Mouse (Mus musculus) heart, adult 2 months (tissue): ENCODE data around the gene AI182371. TPM values are rescaled to one million over a fixed set of nuclear protein-coding genes. Genes with fewer than 3 reads are reported as not detected.

Experiments
- DNase-seq, 2 experiments: peaks; one replicate each; pipeline ENCODE4 v3.0.0; 2021
- H3K27ac ChIP-seq: fragments of 200-600 bp; 2 replicates; pipeline ENCODE4 v1.8.1; 2022
- H3K27me3 ChIP-seq: fragments of 200-500 bp; 2 replicates; pipeline ENCODE4 v1.6.1; 2012; ENCODE audit warnings: mild to moderate bottlenecking, low read length, inconsistent platforms, mixed read lengths; ENCODE audit not compliant: control insufficient read depth, insufficient read depth
- H3K36me3 ChIP-seq: fragments of 200-500 bp; 2 replicates; pipeline ENCODE4 v1.6.1; 2012; ENCODE audit warnings: low read length, inconsistent platforms; ENCODE audit not compliant: control insufficient read depth, insufficient read depth
- H3K4me1 ChIP-seq: fragments of 200-500 bp; 2 replicates; pipeline ENCODE4 v1.6.1; 2011; ENCODE audit warnings: low read length; ENCODE audit not compliant: control insufficient read depth, insufficient read depth
- H3K4me3 ChIP-seq: fragments of 200-600 bp; 2 replicates; pipeline ENCODE4 v1.8.1; 2022
- H3K79me2 ChIP-seq: fragments of 200-500 bp; replicated peaks from 2 replicates; pipeline ENCODE4 v1.6.1; 2012; ENCODE audit warnings: mild to moderate bottlenecking, inconsistent platforms, low read length, moderate library complexity, mixed read lengths; ENCODE audit not compliant: control insufficient read depth, insufficient read depth
- H3K9ac ChIP-seq: fragments of 200-500 bp; 2 replicates; pipeline ENCODE4 v1.6.1; 2012; ENCODE audit warnings: low read depth, mild to moderate bottlenecking, control low read depth, inconsistent platforms, low read length, mixed read lengths
- CTCF ChIP-seq: fragments of 200-600 bp; IDR thresholded peaks from 2 replicates; pipeline ENCODE4 v1.8.1; 2022; ENCODE audit warnings: antibody characterized with exemption, mild to moderate bottlenecking, moderate library complexity
- EP300 ChIP-seq: fragments of 200-500 bp; IDR thresholded peaks from 2 replicates; pipeline ENCODE4 v1.6.1; 2011; ENCODE audit warnings: low read depth, low read length, control low read depth; ENCODE audit not compliant: insufficient read depth
- POLR2A ChIP-seq: fragments of 200-500 bp; IDR thresholded peaks from 2 replicates; pipeline ENCODE4 v1.6.1; 2011; ENCODE audit warnings: mild to moderate bottlenecking, low read depth, low read length, control low read depth; ENCODE audit not compliant: insufficient read depth
- WGBS: fragments of 180-500 bp; shearing (Covaris S2); methylation state at CpG from one replicate; pipeline ENCODE4 v1.1.7; 2018; 5-methylcytosine and 5-hydroxymethylcytosine counted together
- intact Hi-C: fragments of 180-260 bp; cut with DNase I; formaldehyde crosslinking; loops from one replicate; pipeline ENCODE4 v1.15.1; 2025
- polyA plus RNA-seq: library from polyadenylated mRNA; depleted of rRNA; stranded (reverse); fragments of >200 nt; gene quantifications from 2 replicates; pipeline ENCODE4 v1.2.3, GENCODE M21; 2012; rRNA removed
- total RNA-seq, 2 experiments: library from RNA; stranded (reverse); gene quantifications; 2 replicates each; pipeline ENCODE4 v1.2.3; 2021

The AI182371 gene
- total and polyA plus RNA-seq, 3 experiments, result 0.14 TPM; not detected in 2

DNA sequence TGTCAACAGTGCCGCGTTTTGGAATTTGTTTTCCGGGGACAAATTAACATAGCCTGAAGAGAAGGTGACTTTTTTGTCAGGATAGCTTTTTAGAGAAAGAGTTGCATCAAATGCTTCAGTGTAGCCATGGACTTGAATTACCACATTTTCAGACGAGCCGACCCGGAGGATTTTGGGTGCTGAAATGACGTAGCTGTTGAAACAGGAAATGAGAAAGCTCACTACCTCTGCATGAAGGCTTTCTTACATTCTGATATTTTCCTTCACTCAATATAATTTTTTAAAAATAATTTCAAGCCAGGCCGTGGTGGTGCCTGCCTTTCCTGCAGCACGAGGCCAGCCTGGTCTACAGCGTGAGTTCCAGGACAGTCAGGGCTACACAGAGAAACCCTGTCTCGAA is 44.1 kb downstream of the AI182371 start:
- intact Hi-C loops, result no loop called here
- Histone ChIP-seq H3K27ac (no peak overlapping the region), H3K36me3 (no peaks in the 10 kb centered on the region), H3K9ac (no peak overlapping the region), H3K27me3 (no peaks in the 10 kb centered on the region), H3K79me2 (no peaks in the 10 kb centered on the region), H3K4me3 (no peak overlapping the region), H3K4me1 (no peaks in the 10 kb centered on the region)
- 75% methylated on average over 11 of the region's 11 CpGs for WGBS
- DNase-seq, result no peak
- TF ChIP-seq CTCF (no peak), EP300 (no peak), POLR2A (no peak)

DNA sequence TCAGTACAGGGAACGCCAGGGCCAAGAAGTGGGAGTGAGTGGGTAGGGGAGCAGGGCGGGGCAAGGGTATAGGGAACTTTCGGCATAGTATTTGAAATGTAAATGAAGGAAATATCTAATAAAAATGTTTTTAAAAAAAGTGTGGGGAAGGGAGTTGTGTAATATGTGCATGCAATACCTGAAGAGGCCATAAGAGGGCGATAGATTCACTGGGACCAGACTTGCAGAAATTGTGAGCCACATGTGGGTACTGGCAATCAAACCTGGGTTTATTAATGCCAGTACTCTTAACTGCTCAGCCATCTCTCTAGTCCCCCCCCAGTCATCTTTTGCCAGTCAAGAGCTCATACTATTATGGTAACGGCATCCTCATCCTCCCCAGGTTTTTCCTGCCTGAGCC is 52.5 kb downstream of the AI182371 start:
- Histone ChIP-seq H3K79me2 (no peaks in the 10 kb centered on the region), H3K36me3 (no peaks in the 10 kb centered on the region), H3K27me3 (no peaks in the 10 kb centered on the region), H3K4me1 (no peaks in the 10 kb centered on the region), H3K4me3 (no peak overlapping the region), H3K27ac (no peak overlapping the region), H3K9ac (no peak overlapping the region)
- intact Hi-C loops, result no loop called here
- TF ChIP-seq CTCF, result peak; percentile 72
- no peak for TF ChIP-seq POLR2A
- WGBS, result 33% methylated on average over 5 of the region's 5 CpGs
- DNase-seq, result no peak

DNA sequence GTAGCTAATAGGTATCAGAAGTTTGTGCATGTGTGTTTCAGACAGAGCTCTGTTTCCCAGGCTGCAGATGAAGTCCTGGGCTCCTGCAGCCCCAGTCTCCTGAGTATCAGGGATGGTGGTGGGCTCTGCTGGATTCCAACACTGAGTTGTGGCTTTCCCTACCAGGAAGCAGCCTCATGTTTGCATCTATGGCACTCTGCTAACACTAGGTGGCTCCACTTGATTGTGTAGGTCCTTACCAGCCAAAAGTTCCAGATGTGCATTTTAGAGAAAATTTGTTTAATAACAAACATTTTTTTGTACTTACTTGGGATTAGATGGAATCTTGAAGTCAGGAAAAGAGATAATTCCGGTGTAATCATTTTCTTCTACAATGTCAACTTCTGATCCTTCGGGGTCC is 56.4 kb downstream of the AI182371 start:
- no peaks in the 10 kb centered on the region for H3K36me3 ChIP-seq
- no peak overlapping the region for H3K27ac ChIP-seq
- H3K79me2 ChIP-seq, result no peaks in the 10 kb centered on the region
- DNase-seq, result no peak
- H3K4me3 ChIP-seq, result no peak overlapping the region
- TF ChIP-seq CTCF, result peak; percentile 78
- no peak for TF ChIP-seq EP300
- no peak for TF ChIP-seq POLR2A
- H3K9ac ChIP-seq, result no peak overlapping the region
- no peaks in the 10 kb centered on the region for H3K4me1 ChIP-seq
- no peaks in the 10 kb centered on the region for H3K27me3 ChIP-seq
- WGBS, result 62% methylated on average over 2 of the region's 2 CpGs
- intact Hi-C loops, result loop anchor here (2.0 kb wide), 1 partner anchor 64 kb away; the partner anchor contains the start of gene Cntrl

DNA sequence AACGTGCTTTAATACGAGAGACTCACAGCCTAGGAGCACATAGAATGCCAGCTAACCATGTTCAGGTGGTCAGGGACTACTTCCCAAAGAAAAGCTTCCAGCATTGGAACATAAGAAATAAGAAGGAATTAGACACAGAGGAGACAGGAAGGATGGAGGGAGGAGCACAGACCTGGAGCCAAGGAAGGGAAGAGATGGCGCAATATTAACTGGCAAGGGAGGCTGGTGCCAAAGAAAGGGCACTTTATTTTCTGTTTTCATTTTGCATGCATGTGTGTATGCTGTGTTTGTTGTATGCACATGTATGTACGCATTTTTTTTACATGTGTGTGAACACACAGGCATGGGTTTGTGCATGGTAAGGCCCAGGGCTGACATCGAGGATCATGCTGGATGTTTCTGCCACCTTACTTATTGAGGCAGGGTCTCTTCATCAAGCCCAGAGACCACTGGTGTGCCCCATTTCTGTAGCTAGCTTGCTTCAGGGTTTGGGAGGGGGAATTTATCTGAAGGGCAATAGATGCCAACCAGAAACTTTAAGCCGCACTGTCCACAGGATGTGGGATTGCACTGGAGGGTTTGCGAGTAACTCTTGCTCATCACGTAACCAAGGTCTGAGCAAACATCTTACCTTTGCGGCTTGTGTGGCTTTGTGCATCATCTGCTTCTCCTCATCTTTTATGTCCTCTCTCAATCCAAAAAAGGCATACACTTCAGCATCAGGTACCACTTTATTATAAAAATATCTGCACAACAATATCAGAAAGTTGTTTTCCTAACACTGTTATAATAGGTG is 62.6 kb downstream of the AI182371 start:
- 87% methylated on average over 9 of the region's 9 CpGs for WGBS
- H3K4me3 ChIP-seq, result no peak overlapping the region
- intact Hi-C loops, result no loop called here

More for the DNA sequence above, 62.6 kb downstream of the AI182371 start:
- no peak for DNase-seq
- Histone ChIP-seq H3K9ac (no peak overlapping the region), H3K27ac (no peak overlapping the region), H3K27me3 (no peaks in the 10 kb centered on the region), H3K79me2 (no peaks in the 10 kb centered on the region), H3K36me3 (no peaks in the 10 kb centered on the region), H3K4me1 (no peaks in the 10 kb centered on the region)
- TF ChIP-seq POLR2A, result no peak
- TF ChIP-seq EP300, result no peak
- no peak for TF ChIP-seq CTCF

Other genes with a start within 250 kb of the AI182371 start
- gene Cutal, start 227.1 kb downstream of the AI182371 start, total RNA-seq, result under 1 TPM; 0.37 to 0.61 TPM
- gene Cutal, start 227.1 kb downstream of the AI182371 start, polyA plus RNA-seq, result 1.7 and 2.9 TPM in 2 replicates
- gene Psmd5, start 226.6 kb downstream of the AI182371 start, total RNA-seq, result 10 to 100 TPM; 11.3 to 12.9 TPM
- 8.1 and 13.8 TPM in 2 replicates for gene Psmd5, start 226.6 kb downstream of the AI182371 start, polyA plus RNA-seq
- gene Phf19, start 187.5 kb downstream of the AI182371 start, total RNA-seq, result 1 to 10 TPM in 1 of 2 experiments, under 1 TPM in 1; 0.76 to 1.1 TPM
- gene Phf19, start 187.5 kb downstream of the AI182371 start, polyA plus RNA-seq, result 0.80 and 0.91 TPM in 2 replicates
- 1 to 10 TPM; 1.2 TPM for gene Traf1, start 139.8 kb downstream of the AI182371 start, total RNA-seq
- 2.0 and 2.5 TPM in 2 replicates for gene Traf1, start 139.8 kb downstream of the AI182371 start, polyA plus RNA-seq
- not detected for gene Hc, start 40.1 kb downstream of the AI182371 start, total RNA-seq
- 0.06 and 0.26 TPM in 2 replicates for gene Hc, start 40.1 kb downstream of the AI182371 start, polyA plus RNA-seq
- 1 to 10 TPM; 5.0 to 5.3 TPM for gene Cntrl, start 7.9 kb upstream of the AI182371 start, total RNA-seq
- 6.5 and 8.1 TPM in 2 replicates for gene Cntrl, start 7.9 kb upstream of the AI182371 start, polyA plus RNA-seq
- 100 to 1,000 TPM; 129 to 135 TPM for gene Rab14, start 99.6 kb upstream of the AI182371 start, total RNA-seq
- gene Rab14, start 99.6 kb upstream of the AI182371 start, polyA plus RNA-seq, result 61.4 and 70.1 TPM in 2 replicates
- 1,000 to 10,000 TPM in 1 of 2 experiments, 100 to 1,000 TPM in 1; 878 to 1,097 TPM for gene Gsn, start 154.8 kb upstream of the AI182371 start, total RNA-seq
- 1,373 and 1,759 TPM in 2 replicates for gene Gsn, start 154.8 kb upstream of the AI182371 start, polyA plus RNA-seq
- 10 to 100 TPM; 82.4 to 87.5 TPM for gene Stom, start 235.4 kb upstream of the AI182371 start, total RNA-seq
- gene Stom, start 235.4 kb upstream of the AI182371 start, polyA plus RNA-seq, result 75.6 and 147 TPM in 2 replicates